Mouse (Mus musculus) lung, postnatal 0 days (tissue): Measurements from ENCODE around the gene Hspg2. TPM values are rescaled to one million over a fixed set of nuclear protein-coding genes. Genes with fewer than 3 reads are reported as not detected.
"Not testable (repeated sequence)": the region's sequence is repeated elsewhere in the genome, so short reads cannot be mapped to it uniquely, and the experiment has no call there.

Source experiments
- ATAC-seq: fragments of 200-750 bp; cut with Nextera tagmentation; 2 replicates; pipeline ENCODE4 v1.8.0; 2017; ENCODE audit warnings: moderate library complexity
- DNase-seq: peaks from one replicate; pipeline ENCODE4 v3.0.0-alpha.2; 2016; ENCODE audit warnings: low spot score
- H3K27ac ChIP-seq: fragments of 300-500 bp; sonication (generic); 2 replicates; pipeline ENCODE4 v1.5.1; 2014; ENCODE audit warnings: antibody characterized with exemption, mild to moderate bottlenecking, low read length, mixed read lengths
- H3K27me3 ChIP-seq: fragments of 300-500 bp; sonication (generic); replicated peaks from 2 replicates; pipeline ENCODE4 v1.6.1; 2014; ENCODE audit warnings: low read length, mixed read lengths; ENCODE audit not compliant: insufficient read depth
- H3K36me3 ChIP-seq: fragments of 300-500 bp; sonication (generic); 2 replicates; pipeline ENCODE4 v1.6.1; 2014; ENCODE audit warnings: low read length, mixed read lengths; ENCODE audit not compliant: insufficient read depth
- H3K4me1 ChIP-seq: fragments of 300-500 bp; sonication (generic); 2 replicates; pipeline ENCODE4 v1.6.1; 2014; ENCODE audit warnings: antibody characterized with exemption, low read depth, low read length, mixed read lengths; ENCODE audit not compliant: insufficient read depth
- H3K4me2 ChIP-seq: fragments of 300-500 bp; sonication (generic); replicated peaks from 2 replicates; pipeline ENCODE4 v1.6.1; 2014; ENCODE audit warnings: low read depth, mild to moderate bottlenecking, low read length, moderate library complexity, mixed read lengths
- H3K4me3 ChIP-seq: fragments of 300-500 bp; sonication (generic); 2 replicates; pipeline ENCODE4 v1.5.1; 2014; ENCODE audit warnings: low read depth, low read length
- H3K9ac ChIP-seq: fragments of 300-500 bp; sonication (generic); replicated peaks from 2 replicates; pipeline ENCODE4 v1.6.1; 2014; ENCODE audit warnings: low read depth, mild to moderate bottlenecking
- H3K9me3 ChIP-seq: fragments of 300-500 bp; sonication (generic); 2 replicates; pipeline ENCODE4 v1.6.1; 2016; ENCODE audit warnings: low read length, mixed read lengths
- CTCF ChIP-seq: IDR thresholded peaks from 2 replicates; pipeline ENCODE4 v1.5.1; 2016; ENCODE audit warnings: antibody characterized with exemption, mild to moderate bottlenecking
- EP300 ChIP-seq: IDR thresholded peaks from 2 replicates; pipeline ENCODE4 v1.6.1; 2016; ENCODE audit warnings: antibody characterized with exemption, mild to moderate bottlenecking, control low read depth
- WGBS: fragments of 180-500 bp; shearing (Covaris S2); extraction: QIAGEN DNeasy Blood & Tissue Kit; methylation state at CpG from one replicate; pipeline ENCODE4 v1.1.7; 2014; 5-methylcytosine and 5-hydroxymethylcytosine counted together
- polyA plus RNA-seq: library from polyadenylated mRNA; unstranded; fragments of >200 nt; fragmentation: Nextera tagmentation; extraction: Ambion mirVana; gene quantifications from 2 replicates; pipeline ENCODE4 v1.2.1, GENCODE M21; 2015

Gene Hspg2
- polyA plus RNA-seq = 20.2 and 25.3 TPM in 2 replicates

- H3K4me1 ChIP-seq = peaks cover 16% of the 10 kb centered on the region
- ATAC-seq (peak; percentile 81), DNase-seq (peak; percentile 95)
- H3K27me3 ChIP-seq = no peaks in the 10 kb centered on the region
- H3K9me3 ChIP-seq = no peaks in the 10 kb centered on the region
- H3K27ac ChIP-seq = peak within 1 kb of the TSS; percentile 87
- TF ChIP-seq CTCF (peak; percentile 23; the same call in 1 of the 2 replicates), EP300 (no peak)
- WGBS = 2% methylated on average over 45 of the region's 72 CpGs
- no peaks in the 10 kb centered on the region for H3K36me3 ChIP-seq
- peak within 1 kb of the TSS; percentile 77 for H3K9ac ChIP-seq
- peak within 1 kb of the TSS; percentile 96 for H3K4me2 ChIP-seq
- peak within 1 kb of the TSS; percentile 72 for H3K4me3 ChIP-seq
Measured at GRCm38 (mm10) chr4:137468260-137469080, at the start of gene Hspg2. Gene Hspg2, plus strand, starts transcription at chr4:137468769.

- H3K36me3 ChIP-seq = no peaks in the 10 kb centered on the region
- TF ChIP-seq EP300 = no peak
- no peak for DNase-seq
- H3K27ac ChIP-seq = no peak within 1 kb of the TSS
- H3K9me3 ChIP-seq = no peaks in the 10 kb centered on the region
- 63% methylated on average over 4 of the region's 4 CpGs for WGBS
- H3K27me3 ChIP-seq = no peaks in the 10 kb centered on the region
- ATAC-seq = no peak
- H3K9ac ChIP-seq = no peak within 1 kb of the TSS
- H3K4me3 ChIP-seq = no peak within 1 kb of the TSS
- H3K4me1 ChIP-seq = no peaks in the 10 kb centered on the region
- H3K4me2 ChIP-seq = no peak within 1 kb of the TSS
Measured at GRCm38 (mm10) chr4:137430502-137430901, 38.1 kb upstream of the Hspg2 start, which contains the start of gene Cela3b. Gene Cela3b, minus strand, starts transcription at chr4:137430540.

- WGBS = 46% methylated on average over 10 of the region's 10 CpGs
Measured at GRCm38 (mm10) chr4:137432700-137433550, 35.6 kb upstream of the Hspg2 start.

GRCm38 (mm10) chr4:137436979-137437669, 31.4 kb upstream of the Hspg2 start:
- no peaks in the 10 kb centered on the region for H3K36me3 ChIP-seq
- H3K9me3 ChIP-seq = no peaks in the 10 kb centered on the region
- H3K4me3 ChIP-seq = no peak overlapping the region
- H3K27ac ChIP-seq = no peak overlapping the region
- no peaks in the 10 kb centered on the region for H3K4me1 ChIP-seq
- TF ChIP-seq CTCF (no peak), EP300 (no peak)
- WGBS = 81% methylated on average over 8 of the region's 8 CpGs
- ATAC-seq = no peak; the same call in 1 of the 2 replicates
- H3K9ac ChIP-seq = no peak overlapping the region
- DNase-seq = no peak
- H3K27me3 ChIP-seq = no peaks in the 10 kb centered on the region
- H3K4me2 ChIP-seq = no peak overlapping the region

More at GRCm38 (mm10) chr4:137432700-137433550, 35.6 kb upstream of the Hspg2 start:
- not testable (repeated sequence) for H3K4me3 ChIP-seq, DNase-seq, H3K27me3 ChIP-seq, H3K9ac ChIP-seq, H3K4me1 ChIP-seq, H3K9me3 ChIP-seq, H3K4me2 ChIP-seq, H3K27ac ChIP-seq, H3K36me3 ChIP-seq
- ATAC-seq = peak; percentile 38; the same call in 1 of the 2 replicates

- Histone ChIP-seq H3K27me3 (no peaks in the 10 kb centered on the region), H3K27ac (no peak overlapping the region), H3K4me3 (no peak overlapping the region), H3K4me2 (no peak overlapping the region), H3K36me3 (no peaks in the 10 kb centered on the region), H3K9me3 (no peaks in the 10 kb centered on the region), H3K4me1 (no peaks in the 10 kb centered on the region), H3K9ac (no peak overlapping the region)
- WGBS = 81% methylated on average over 8 of the region's 8 CpGs
- ATAC-seq = no peak
- no peak for DNase-seq
- no peak for TF ChIP-seq EP300
- no peak for TF ChIP-seq CTCF
Measured at GRCm38 (mm10) chr4:137438842-137439241, 29.7 kb upstream of the Hspg2 start.

- H3K36me3 ChIP-seq = no peaks in the 10 kb centered on the region
- no peak for ATAC-seq
- DNase-seq = no peak
- no peaks in the 10 kb centered on the region for H3K27me3 ChIP-seq
- H3K9ac ChIP-seq = no peak overlapping the region
- no peak overlapping the region for H3K4me3 ChIP-seq
- no peaks in the 10 kb centered on the region for H3K9me3 ChIP-seq
- no peak overlapping the region for H3K4me2 ChIP-seq
- 80% methylated on average over 4 of the region's 4 CpGs for WGBS
- no peak for TF ChIP-seq EP300
- peak; percentile 34; the same call in 1 of the 2 replicates for TF ChIP-seq CTCF
- H3K27ac ChIP-seq = no peak overlapping the region
- no peaks in the 10 kb centered on the region for H3K4me1 ChIP-seq
Measured at GRCm38 (mm10) chr4:137441332-137441731, 27.2 kb upstream of the Hspg2 start.
